Mouse (Mus musculus) erythroid progenitor cell, adult 5-6 weeks (primary cell): ENCODE results near the gene Axin1. TPM values are rescaled to one million over a fixed set of nuclear protein-coding genes. Genes with fewer than 3 reads are reported as not detected.
A peak's percentile ranks its signal among the peaks of the same experiment; 100 is the strongest.

Source experiments
- ATAC-seq: replicated peaks from 2 replicates; pipeline ENCODE4 v1.8.0; 2016; ENCODE audit warnings: moderate number of reproducible peaks, mild to moderate bottlenecking, moderate TSS enrichment, inconsistent platforms; ENCODE audit not compliant: poor library complexity, low FRiP score, severe bottlenecking
- total RNA-seq, 2 experiments: library from RNA; stranded (forward) in 1 of 2; stranded (reverse) in 1 of 2; fragments of 150-400 nt in 1 of 2; fragments of 186-747, 209-891 nt in 1 of 2; gene quantifications; 2 replicates each; pipeline versions ENCODE4 v1.2.3 to v1.2.4; 2015 to 2017; ENCODE audit warnings: low replicate concordance in 2 of 2

The Axin1 gene
- total RNA-seq, 2 experiments from 2014 or later: 12.2 to 84.3 TPM

DNA sequence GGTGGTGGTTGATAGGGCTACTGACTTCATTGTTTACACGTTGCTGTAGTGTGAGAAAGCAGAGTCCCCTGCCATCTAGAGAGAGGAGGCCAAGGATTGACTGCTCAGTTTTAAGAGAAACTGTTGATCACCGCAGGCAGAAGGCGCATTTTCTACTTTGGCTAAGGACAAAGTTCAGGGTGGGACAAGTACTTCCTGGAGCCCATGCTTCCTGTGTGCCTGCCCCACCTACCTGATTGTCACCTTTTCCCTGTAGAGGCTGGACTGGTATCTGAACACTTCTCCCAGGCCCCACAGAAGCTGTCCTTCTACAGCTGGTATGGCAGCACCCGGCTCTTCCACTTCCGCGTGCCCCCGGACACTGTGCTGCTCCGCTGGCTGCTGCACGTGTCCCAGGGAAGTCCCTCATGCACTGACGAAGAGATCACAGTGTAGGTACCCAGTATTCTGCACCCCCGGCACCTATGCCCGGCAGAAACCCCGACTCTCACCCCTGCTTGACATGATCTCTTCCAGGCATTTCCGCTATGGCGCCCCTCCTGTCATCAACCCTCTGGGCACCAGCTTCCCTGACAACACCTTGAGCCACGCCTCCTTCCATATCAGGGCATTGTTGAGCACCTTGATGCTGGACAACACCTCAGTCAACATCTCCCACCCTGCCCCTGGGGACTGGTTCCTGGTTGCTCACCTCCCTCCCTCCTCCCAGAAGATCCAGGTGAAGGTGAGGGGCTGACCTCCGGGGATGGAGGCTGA lies 21.8 kb upstream of the Axin1 start:
- no peak for ATAC-seq

DNA sequence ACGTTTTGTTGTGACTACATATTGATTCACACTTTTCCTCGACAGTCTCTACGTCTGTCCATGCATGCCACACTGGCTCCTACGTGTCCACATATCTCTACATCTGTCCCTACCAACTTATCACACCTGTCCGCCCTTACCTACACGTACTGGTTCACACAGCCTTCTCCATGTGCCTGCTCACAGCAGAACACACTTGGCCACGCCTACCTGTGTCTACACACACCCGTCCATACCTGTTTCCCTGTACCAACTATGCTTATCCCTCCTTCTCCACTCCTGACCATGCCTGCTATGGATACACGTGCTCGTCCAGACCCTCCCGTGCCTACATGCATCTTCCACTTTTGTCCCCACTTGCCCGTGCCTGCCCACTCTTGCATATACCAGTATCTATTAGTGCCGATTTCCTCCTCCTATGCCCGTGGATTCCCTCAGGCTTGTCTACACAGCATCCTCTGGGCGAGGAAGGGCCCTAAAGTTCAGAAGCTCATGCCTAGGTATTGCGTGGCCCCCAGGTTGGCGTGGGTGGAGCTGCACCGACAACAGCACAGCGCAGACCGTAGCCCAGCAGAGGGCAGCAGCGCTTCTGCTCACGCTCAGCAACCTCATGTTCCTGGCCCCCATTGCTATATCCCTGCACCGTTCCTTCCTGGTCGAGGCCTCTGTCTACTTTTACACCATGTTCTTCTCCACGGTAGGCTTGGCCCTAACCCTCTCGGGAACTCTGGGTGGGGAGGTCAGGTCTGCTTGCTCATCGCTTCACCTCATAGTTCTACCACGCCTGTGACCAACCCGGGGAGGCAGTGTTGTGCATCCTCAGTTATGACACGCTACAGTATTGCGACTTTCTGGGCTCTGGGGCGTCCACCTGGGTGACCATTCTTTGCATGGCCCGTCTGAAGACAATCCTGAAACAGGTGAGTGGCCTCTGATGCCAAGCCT lies 18.4 kb upstream of the Axin1 start:
- peak; percentile 47 for ATAC-seq

DNA sequence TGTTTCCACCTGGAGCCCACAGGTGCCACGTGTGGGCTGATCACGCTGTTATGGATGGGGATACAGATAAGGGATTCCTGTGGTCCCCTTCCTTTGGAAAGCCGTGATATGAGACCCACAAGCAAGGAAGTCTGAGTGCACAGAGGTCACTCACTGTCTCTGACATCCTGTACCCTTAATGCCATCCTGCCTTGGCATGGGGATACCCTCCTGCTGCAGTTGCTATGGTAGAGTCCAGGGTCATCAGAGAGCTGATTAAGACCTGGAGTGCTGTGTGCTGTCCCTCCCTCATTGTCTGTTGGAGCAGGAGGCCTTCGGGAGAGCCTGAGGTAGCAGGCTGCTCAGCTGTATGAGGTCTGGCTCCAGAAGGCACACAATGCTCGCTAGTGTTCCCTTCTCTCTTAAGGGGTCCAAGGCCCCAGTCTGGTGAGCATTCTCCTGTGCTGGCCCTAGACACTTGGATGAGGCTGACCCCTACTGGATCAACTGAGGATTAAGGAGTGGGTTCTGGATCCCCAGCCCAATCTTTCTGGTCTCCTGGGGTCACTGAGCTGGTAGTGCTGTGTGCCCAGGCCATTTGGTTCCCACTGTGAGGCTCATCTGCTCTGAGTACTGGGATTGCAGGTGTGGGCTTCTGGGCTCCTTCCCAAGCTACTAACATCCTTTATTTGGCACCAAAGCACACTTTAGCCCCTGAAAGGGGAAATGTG lies 15.9 kb upstream of the Axin1 start:
- ATAC-seq: no peak

DNA sequence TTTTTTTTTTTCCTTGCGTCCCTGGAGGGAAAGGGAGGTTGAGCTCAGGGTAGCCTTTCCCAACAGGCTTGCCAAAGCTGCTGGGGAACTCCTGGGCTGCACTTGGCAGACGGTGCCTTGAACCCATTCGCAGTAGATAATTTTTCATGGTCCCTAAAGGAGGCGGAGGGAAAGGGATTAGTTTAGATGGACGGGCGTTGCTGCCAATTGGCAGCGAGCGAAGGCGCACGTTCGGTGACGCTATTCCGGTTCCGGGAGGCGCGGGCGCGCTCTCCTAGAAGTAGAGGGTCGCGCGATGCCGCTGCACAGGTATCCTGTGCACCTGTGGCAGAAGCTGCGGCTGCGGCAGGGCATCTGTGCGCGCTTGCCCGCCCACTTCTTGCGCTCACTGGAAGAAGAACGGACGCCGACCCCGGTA lies 15.2 kb upstream of the Axin1 start, which contains the start of gene Mrpl28:
Mrpl28 (plus strand) TSS at position 234 of the 418 bp plus-strand sequence.
- peak; percentile 92 for ATAC-seq

- ATAC-seq: no peak
Measured at GRCm38 (mm10) chr17:26124560-26124959, 13.9 kb upstream of the Axin1 start.

DNA sequence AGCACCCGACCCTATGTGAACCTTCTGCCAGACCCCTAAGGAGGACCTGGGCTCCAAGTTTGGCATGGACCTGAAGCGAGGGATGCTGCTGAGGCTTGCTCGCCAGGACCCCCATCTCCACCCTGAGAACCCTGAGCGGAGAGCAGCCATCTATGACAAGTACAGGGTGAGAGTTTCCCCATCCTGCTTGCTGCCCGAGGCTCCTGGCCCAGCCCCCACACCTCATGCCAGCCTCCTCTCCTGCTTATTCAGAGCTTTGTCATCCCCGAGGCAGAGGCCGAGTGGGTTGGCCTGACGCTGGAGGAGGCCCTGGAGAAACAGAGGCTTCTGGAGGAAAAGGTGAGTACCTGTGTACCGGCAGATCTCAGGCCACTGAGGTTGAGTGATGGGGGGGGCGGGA lies 13.3 kb upstream of the Axin1 start:
- ATAC-seq: no peak

GRCm38 (mm10) chr17:26131062-26131732 lies 7.3 kb upstream of the Axin1 start:
- ATAC-seq: no peak

DNA sequence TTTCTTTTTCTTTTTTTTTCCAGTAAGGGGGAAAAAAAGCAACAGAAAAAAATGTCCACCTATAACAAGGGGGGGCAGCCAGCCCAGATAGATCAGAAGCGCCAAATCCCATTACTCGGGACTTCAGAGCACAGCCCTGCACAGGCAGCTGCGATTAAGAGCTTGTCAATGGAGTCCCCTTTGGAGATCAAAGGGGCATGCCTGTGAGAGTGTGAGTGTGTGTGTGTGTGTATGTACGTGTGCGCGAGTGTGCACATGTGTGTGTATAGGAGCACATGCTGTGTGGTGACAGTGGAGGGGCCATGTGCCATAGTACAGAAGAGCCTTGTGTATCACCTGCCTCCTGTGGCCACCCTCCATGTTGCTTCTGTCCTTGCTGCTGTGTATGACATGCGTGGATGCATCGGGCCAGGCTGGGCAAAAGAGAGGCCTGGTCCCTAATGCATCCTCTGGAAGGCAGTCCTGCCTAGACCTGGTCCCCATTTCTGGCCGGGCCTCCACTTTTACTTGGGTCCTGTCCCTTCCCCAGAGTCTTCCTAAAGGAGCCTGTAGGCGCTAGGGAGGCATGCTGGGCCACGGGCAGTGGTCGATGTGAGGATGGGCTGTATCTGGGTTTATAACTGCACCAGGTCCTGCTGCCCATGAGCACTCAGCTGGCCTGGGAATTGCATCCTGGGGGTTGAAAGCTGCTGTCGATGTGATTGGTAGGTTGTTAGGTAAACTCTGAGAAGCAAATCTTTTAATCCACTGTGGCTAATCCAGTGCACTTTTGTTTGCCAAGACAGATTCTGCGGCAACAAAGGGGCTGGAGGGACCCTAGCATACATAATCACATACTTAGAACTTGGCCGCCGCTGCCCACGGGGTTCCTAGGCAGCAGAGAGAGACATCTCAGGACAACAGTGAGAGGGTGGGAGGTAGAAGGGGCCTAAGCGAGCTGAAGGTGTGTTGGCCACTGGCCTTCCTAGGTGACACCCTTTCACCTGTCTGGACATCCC lies 6.3 kb upstream of the Axin1 start:
- no peak for ATAC-seq

- no peak for ATAC-seq
Measured at GRCm38 (mm10) chr17:26137106-26137750, 1.3 kb upstream of the Axin1 start.

GRCm38 (mm10) chr17:26137751-26138130 lies 747 bp upstream of the Axin1 start:
- ATAC-seq: no peak

DNA sequence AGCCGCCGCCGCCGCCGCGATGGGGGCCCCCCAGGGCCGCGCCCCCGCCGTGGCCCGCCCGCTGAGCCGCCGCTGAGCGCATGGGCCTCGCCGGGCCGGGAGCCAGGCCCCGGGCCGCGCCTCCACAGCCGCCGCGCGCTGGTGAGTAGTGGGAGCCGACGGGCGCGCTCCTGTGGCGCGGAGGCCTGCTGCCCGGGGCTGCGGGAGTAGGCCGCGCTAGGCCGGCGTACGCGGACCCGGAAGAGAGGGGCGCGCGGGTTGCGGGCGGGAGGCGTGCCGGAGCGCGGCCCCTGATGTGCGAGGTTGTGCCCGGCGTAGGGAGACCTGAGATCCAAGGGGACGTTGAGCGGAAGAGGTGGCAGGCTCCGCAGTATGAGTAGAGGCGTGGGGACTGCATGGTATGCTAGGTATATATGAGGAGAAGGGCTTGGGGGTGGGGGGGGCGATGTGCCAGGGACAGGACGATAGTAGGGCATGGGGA lies 453 bp downstream of the Axin1 start:
- peak; percentile 47 for ATAC-seq

GRCm38 (mm10) chr17:26142796-26143195 lies 4.3 kb downstream of the Axin1 start:
- ATAC-seq: no peak

DNA sequence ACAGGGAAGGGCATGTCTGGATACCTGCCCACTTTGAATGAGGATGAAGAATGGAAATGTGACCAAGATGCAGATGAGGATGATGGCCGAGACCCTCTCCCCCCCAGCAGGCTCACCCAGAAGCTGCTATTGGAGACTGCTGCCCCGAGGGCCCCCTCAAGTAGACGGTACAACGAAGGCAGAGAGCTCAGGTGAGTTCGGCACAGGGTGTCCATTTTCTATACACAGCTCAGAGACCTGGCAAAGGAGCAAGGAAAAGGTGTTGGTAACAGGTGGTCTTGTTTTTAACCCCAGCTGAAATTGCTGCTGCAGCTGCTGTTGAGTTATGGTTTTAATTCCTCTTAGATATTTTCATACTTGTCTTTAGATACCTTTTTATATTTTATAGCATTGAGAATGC lies 4.9 kb downstream of the Axin1 start:
- no peak for ATAC-seq

DNA sequence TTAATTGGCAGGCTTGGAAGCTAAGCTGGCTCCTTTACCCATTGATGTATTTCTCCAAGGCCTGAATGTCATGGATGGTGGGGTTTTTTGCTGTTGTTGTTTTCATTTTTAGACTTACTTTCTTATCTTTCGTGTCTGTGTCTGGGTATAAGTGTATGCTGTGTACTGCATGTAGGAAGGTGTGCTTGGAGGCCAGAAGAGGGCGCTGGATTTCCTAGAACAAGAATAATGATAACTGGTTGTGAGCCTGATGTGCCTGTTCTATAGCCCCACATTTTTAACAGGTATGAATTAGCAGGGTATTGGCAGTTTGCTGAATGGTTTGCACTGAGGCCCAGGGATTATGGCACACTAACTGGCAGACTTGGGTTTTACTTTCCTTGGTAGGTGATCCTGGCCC lies 10.6 kb downstream of the Axin1 start:
- no peak for ATAC-seq

DNA sequence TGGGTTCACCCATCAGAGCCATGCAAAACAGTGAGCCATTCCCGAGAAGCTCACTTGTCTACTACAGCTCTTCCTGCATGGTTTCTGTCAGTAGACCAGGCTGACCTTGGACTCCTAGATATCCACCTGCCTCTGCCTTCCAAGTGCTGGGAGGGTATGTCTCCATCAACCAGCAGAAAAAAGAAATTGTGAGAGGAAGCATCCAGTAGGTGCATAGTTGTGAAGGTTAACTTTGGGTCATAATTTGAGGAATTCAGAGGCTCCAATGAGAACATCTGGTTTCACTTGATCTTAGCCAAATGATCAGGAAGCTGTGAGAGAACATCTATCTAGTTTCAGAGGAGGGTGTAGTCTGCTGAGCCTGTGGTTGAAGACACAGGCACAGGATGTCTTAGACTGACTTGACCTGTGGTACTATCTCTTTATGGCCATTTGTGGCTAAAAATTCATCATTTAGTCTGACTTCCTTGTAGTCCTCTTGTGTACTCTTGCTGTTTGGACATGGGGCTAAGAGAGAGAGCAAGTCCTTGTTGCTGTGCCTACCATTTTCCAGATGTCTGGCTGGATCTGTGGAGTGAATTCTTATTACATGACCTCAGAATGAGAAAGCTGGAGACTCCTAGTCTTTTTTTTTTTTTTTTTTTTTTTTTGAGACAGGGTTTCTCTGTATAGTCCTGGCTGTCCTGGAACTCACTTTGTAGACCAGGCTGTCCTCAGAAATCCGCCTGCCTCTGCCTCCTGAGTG lies 13.6 kb downstream of the Axin1 start:
- no peak for ATAC-seq

- no peak for ATAC-seq
Measured at GRCm38 (mm10) chr17:26162736-26163135, 24.2 kb downstream of the Axin1 start.

- no peak for ATAC-seq
Measured at GRCm38 (mm10) chr17:26168039-26168438, 29.6 kb downstream of the Axin1 start.
